Mouse (Mus musculus): ENCODE measurements at regions not wholly inside any gene's neighbourhood (a gene's known extent, or its start where the extent isn't known, plus 50 kb on each side); places are given as distances from the start of the nearest gene placed in this dataset.

DNA sequence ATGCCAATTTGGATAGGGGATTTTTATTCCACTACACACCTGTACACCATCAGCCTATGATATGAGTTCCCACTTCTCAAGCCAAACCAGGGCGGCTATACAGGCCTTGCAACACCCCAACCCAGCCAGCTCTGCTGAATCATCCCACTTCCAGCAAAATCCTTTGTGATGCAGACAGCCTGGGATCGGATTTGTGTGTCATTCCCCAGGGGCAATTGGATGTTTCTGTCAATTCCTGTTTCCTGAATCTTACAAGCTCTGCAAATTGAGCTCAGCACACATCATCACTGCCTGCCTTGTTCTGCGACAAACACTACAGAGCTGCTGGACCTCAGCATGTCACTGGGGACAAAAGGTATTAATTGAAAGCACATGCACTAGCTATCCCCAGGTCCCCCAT is 132.0 kb upstream of the Vstm2b start:
- DNase-seq = no peak

DNA sequence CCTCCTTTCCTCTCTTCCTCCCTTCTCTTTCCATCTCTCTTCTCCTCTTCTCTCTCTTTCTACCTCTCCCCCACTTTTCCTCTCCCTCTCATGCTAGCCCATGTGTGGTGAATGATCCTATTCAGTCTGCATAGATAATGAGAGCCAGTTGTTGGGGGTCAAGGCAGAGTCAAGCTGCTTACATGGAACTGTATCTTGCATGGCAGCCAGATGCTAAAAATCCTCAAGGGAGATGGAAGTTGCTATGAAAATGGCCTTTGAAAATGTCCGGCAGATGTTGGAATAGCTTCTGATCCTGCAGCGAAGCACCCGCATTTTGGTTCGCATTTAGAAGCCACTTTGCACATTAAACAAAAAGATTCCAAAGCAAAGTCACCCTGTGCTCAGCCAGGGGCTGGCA is 121.9 kb upstream of the Vstm2b start:
- DNase-seq = no peak

DNA sequence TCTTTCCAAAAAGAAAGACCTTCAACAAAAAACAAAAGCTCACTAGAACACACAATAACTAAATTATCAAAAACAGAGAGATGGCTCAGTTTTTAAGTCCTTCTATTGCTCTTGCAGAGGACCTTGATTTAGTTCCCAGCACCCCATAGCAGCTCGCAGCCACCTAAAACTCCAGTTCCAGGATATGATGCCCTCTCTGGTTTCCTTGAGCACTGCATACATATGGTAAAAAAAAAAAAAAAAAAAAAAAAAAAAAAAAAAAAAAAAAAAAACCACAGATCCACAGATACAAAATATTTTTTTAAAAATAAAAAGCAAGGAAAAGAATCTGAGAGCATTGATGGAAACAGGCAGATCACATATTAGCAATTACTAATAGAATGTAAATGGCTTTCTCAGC is 113.2 kb upstream of the Vstm2b start:
- DNase-seq = no peak

DNA sequence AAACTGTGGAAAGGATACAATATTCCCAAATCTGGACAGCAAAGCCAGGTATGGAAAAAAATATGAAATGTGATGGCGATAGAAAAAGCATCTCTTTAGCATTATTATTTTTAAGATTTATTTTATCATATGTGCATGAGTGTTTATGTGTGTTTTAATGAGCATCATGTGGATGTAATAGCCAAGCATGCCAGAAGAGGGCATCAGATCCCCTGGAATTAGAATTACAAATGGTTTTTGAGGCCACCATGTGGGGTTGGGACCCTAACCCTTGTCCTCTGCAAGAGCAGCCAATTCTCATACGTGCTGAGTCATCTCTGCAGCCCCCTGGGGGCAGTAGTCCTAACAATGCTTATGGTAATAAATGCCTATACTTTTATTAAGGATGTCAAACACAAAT is 111.4 kb upstream of the Vstm2b start:
- DNase-seq = no peak

DNA sequence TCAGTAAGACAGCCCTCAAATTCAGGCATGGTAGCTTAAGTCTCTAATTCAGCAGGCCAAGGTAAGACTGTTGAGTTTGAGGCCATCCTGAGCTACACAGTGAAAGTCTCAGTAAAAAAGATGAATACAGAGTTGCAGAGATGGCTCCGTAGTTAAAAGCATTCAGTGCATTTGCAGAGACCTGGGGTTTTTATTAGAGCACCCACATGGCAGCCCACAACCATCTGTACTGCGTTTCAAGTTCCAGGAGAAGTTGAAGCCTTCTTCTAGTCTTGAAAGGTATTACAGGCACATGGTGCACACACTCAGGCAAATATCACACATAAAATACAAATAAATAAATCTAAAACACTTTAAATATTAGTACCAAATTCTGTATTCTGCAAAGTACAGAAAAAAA is 109.6 kb upstream of the Vstm2b start:
- DNase-seq = no peak

DNA sequence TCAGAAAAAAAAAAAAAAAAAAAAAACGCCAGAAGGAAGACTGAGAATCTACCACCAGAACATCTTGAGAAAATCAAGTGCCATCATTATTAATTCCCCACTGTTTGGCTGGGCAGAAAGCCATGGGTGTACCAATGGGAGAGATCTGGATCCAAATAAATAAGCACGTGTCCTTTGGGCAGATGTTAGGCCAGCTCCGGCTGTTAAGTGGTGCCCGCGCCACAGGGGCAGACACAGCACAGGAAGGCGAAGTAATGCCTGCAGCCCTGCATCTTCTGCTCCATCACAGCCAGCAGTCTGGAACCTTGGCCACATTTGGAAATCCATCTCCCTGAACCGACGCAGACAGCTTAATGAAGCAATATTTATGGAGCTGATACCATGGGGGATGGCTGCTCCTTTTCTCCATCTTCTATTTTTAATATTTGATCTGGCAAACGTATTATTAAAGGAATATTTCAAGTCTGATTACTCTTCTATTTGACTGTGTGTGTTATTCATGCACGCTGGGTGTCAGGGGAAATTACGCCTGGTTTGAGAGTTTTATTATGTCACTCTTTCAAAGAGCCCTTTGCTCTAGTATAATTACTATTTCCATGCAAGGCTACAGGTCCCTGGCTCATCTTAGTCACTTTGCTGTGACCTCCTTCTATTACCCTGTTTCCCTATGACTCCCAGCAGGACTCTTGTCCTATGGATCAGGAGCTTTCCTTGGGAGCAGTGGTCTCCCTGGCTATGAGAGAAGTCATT is 103.5 kb upstream of the Vstm2b start:
- no peak for DNase-seq

DNA sequence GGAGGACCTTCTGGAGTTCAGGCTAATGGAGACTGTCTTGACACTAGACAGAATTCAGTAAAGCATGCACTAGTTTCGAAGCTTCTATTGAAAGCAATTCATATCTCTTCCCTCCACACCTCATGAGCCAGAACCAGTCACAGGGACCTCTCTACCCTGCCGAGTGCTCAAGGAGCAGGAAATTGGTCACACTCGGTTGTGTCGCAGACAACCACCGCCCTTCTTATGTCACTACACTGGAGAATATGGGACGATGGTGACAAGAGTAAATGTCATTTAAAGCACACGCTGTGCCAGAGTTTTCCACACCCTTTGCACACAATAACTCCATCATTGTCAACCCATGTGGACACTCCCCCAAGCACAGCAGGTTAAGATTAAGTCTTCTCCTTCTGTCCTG is 98.3 kb upstream of the Vstm2b start:
- no peak for DNase-seq

DNA sequence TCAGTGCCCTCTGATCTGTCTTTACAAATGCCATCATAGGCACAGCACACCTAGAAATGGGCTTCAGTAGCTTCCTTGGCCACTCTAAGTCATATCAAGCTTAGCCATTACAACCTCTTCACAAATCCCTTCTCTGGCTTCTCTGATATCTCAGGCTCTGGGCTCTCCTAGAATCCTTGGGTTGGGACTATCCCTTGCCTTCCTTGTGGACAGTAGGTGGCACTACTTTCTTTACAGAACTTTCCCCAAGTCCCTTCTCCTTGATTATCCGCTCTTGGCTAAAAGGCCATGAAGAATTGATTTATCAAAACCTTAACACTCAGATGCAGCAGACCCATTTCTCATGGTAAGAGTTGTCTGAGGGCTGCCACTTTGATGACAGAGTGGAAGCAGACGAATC is 96.8 kb upstream of the Vstm2b start:
- no peak for DNase-seq

DNA sequence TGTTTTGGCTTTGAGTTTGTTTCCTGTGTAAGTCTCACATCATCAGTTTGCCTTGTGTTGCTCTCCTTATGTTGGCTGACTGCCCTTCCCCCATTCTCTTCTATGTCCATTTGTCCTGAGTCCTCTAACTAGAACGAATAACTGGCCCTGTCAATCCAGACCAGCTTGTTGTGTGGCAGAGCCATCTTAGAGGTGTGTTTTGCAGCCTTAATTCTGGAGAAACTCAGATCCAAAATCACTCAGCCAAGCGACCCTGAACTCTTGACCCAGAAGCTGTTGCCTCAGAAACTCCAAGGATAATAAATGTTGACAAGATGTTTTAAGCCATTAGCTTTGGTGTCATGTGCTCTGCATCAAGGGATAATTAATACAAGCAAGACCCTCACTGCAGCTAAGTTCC is 92.9 kb upstream of the Vstm2b start:
- DNase-seq = no peak

DNA sequence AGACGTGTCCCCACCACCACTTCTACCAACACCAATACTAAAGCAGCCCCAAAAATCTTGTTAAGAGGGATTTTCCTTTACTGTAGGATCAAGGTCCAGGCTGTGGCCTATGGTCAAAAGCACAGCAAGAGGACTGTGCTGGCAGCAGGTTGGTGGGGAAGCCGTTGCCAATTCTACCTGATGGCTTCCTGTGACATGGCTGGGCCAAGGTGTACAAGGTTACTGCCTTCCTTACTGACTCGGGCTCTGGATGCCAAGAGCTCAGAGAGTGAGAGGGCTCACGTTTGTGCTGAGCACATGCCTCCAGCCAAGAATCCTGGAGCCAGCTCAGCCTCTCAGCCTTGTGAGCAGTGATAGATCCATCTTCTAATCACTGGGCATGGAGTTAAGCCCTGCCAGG is 92.3 kb upstream of the Vstm2b start:
- no peak for DNase-seq

DNA sequence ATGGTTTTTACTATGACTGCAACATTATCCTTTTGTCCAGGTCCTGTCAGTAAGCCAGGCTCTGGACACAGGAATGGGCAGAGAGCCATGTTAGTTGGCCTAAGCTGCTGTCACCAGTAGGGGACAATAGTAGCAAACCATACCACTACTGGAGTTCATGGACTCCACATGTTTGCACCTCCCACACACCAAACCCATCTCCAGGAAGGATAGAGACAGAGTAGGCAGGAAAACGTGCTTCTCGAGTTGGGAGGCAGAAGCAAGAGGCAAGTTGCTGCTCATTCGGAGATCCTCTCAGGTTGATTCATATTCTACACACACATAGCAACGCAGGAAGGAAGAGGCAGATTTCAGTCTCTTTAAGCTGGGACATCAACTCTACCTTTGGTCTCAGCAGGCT is 85.2 kb upstream of the Vstm2b start:
- no peak for DNase-seq

DNA sequence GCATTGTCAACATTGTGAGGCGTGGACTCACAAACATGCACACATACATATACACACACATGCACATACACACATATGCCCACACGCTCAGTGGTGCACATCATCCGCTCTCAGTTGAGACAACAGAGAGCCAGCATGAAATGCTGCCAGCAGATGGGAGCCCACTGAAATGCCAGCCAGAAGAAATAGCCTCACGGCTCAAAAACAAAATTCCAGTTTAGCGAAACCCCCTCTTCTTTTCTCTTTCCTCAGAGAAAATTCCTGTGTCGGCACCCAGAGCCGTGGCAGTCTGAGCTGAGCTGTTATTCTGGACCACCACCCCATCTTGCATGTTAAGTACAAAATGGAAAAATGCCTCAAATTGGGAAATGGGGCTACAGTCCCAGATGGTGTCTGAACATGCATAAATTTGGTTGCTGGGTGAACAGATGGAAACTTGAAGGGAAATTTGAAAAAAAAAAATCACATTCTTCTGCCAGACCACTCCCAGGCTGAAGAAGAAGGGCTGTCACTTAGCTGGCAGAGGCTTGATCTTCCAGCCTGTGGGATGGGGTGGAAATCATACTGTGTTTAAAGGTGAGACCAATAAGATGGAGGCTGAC is 72.9 kb upstream of the Vstm2b start:
- DNase-seq = no peak

DNA sequence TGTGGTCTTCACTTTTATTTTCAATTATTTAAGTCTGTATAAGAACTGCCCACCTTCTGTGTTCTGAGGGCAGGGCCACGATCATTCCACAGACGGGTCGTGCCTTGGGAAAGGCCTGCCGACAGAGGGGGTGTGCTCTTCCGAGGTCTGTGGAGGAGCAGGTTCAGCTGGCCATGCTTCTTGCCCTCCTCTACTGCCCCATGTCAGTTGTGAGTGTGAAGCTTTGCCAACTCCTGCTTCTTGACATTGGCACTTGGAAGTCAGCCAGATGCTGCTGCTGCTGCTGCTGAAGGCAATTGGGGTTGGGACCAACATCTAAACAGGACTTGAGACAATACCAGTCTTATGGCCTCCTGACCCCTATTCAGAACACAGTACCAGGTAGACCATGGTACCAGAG is 68.6 kb upstream of the Vstm2b start:
- no peak for DNase-seq

DNA sequence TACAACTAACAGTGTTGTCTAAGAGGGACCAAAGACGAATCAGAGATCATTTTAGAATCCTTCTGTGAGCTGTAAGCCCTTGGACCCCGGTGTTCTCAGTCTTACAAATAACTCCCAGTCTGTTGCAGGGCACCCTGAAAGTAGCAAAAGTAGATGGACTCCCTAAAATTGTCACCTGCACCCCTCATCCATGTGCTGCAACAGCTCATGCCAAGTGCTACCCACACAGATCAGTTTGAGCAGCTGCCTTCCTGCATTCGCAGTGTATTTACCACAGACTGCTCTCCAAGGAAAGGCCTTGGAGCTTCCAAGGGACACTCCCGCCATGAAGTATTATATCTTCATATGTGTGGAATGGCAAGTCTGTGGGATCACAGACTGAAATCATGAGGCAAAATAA is 66.5 kb upstream of the Vstm2b start:
- no peak for DNase-seq

DNA sequence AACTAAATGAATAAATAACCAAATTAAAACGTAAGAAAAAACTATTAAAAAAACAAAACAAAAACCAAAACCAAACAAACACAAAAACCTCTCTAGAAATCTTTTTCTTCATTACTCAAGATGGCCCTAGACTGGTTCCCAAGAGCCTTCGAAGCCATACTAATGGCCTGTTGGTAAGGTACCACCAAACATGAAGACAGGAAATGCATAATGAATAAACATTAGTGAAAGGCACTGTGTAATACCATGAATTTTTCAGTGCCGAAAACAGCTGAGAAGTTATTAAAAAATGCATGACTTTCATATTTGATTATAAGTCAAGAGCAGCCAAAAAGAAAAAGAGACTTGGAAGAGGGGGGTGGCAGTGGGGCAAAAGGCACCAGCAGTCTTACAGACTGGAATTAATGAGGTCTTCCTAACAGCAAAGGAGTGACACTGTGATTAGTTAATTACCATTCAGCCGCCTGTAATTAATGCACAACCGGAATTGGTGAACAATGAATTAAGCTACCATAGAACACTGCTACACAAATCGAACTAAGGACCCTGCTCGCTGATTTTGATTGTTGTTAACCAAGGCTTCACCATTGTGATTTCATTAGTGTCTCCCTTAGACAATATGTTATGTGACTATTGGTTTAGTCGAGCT is 55.7 kb upstream of the Vstm2b start:
- no peak for DNase-seq

DNA sequence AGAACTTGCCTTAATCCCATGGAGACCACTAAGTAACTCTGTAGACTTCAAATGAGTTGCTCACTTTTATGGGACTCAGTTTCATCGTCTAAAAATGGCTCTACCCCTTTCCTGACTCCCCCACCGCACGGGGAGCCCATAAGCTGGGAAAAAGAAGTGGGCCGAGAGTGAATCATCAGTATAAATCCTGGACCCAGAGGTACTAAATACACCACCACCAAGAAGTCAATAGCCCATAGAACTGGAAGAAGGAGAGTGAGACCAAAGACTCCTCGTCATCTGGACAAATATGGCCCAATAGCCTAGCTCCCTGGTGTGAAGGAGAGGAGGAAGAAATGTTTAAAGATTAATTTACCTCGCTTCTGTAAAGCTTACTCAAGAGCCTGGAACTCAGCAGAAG is 51.6 kb upstream of the Vstm2b start:
- no peak for DNase-seq

All from cerebellum, adult 9-10 months (tissue).